Mouse (Mus musculus): ENCODE results near the gene Nup98. TPM values are rescaled to one million over a fixed set of nuclear protein-coding genes. Genes with fewer than 3 reads are reported as not detected.

The Nup98 gene
- polyA plus RNA-seq, 1 experiment from 2014 or later: 21.5 TPM

GRCm38 (mm10) chr7:102106700-102107141 is 103.3 kb downstream of the Nup98 start:
- ATAC-seq (replicated peaks): peak; percentile 51
- 22% methylated on average over 23 of the region's 23 CpGs for WGBS
- Histone ChIP-seq H3K4me2 (peak overlapping the region; percentile 46), H3K36me3 (replicated peaks) (no peaks in the 10 kb centered on the region), H3K27me3 (replicated peaks) (no peaks in the 10 kb centered on the region), H3K27ac (no peak overlapping the region), H3K9ac (peak overlapping the region; percentile 24; the same call in 1 of the 2 replicates), H3K4me1 (peaks cover 7% of the 10 kb centered on the region; the same call in 1 of the 2 replicates), H3K9me3 (no peaks in the 10 kb centered on the region), H3K4me3 (peak overlapping the region; percentile 24)

GRCm38 (mm10) chr7:102104126-102104525 is 105.8 kb downstream of the Nup98 start:
- 74% methylated on average over 5 of the region's 5 CpGs for WGBS
- H3K4me2 ChIP-seq: no peak overlapping the region
- no peaks in the 10 kb centered on the region for H3K9me3 ChIP-seq
- H3K27ac ChIP-seq: no peak overlapping the region
- no peak overlapping the region for H3K4me3 ChIP-seq
- H3K4me1 ChIP-seq: peaks cover 16% of the 10 kb centered on the region
- no peak for ATAC-seq (replicated peaks)
- H3K36me3 ChIP-seq (replicated peaks): no peaks in the 10 kb centered on the region
- H3K27me3 ChIP-seq (replicated peaks): no peaks in the 10 kb centered on the region
- no peak overlapping the region for H3K9ac ChIP-seq

GRCm38 (mm10) chr7:102103555-102103954 is 106.4 kb downstream of the Nup98 start:
- no peak for ATAC-seq (replicated peaks)
- Histone ChIP-seq H3K27ac (no peak overlapping the region), H3K4me2 (no peak overlapping the region), H3K9me3 (no peaks in the 10 kb centered on the region), H3K36me3 (replicated peaks) (no peaks in the 10 kb centered on the region), H3K9ac (no peak overlapping the region), H3K27me3 (replicated peaks) (no peaks in the 10 kb centered on the region), H3K4me1 (peaks cover 16% of the 10 kb centered on the region), H3K4me3 (no peak overlapping the region)
- 84% methylated on average over 2 of the region's 2 CpGs for WGBS

- no peak overlapping the region for H3K27ac ChIP-seq
- no peaks in the 10 kb centered on the region for H3K27me3 ChIP-seq (replicated peaks)
- no peak for ATAC-seq (replicated peaks)
- no peaks in the 10 kb centered on the region for H3K9me3 ChIP-seq
- no peak overlapping the region for H3K9ac ChIP-seq
- no peak overlapping the region for H3K4me3 ChIP-seq
- H3K4me2 ChIP-seq: no peak overlapping the region
- no peaks in the 10 kb centered on the region for H3K36me3 ChIP-seq (replicated peaks)
- H3K4me1 ChIP-seq: peaks cover 16% of the 10 kb centered on the region
- 40% methylated on average over 6 of the region's 6 CpGs for whole genome bisulfite sequencing
Measured at GRCm38 (mm10) chr7:102102696-102103095, 107.3 kb downstream of the Nup98 start.

- Histone ChIP-seq H3K9me3 (no peaks in the 10 kb centered on the region), H3K9ac (no peak overlapping the region), H3K27me3 (replicated peaks) (no peaks in the 10 kb centered on the region), H3K4me3 (no peak overlapping the region), H3K27ac (no peak overlapping the region), H3K4me1 (peaks cover 15% of the 10 kb centered on the region), H3K36me3 (replicated peaks) (no peaks in the 10 kb centered on the region), H3K4me2 (no peak overlapping the region)
- ATAC-seq (replicated peaks): no peak
- 41% methylated on average over 8 of the region's 8 CpGs for WGBS
Measured at GRCm38 (mm10) chr7:102102241-102102640, 107.7 kb downstream of the Nup98 start.

- H3K4me1 ChIP-seq: peaks cover 9% of the 10 kb centered on the region
- no peak within 1 kb of the TSS for H3K27ac ChIP-seq
- no peaks in the 10 kb centered on the region for H3K9me3 ChIP-seq
- 42% methylated on average over 5 of the region's 5 CpGs for WGBS
- ATAC-seq (replicated peaks): no peak
- H3K27me3 ChIP-seq (replicated peaks): no peaks in the 10 kb centered on the region
- no peak within 1 kb of the TSS for H3K4me2 ChIP-seq
- no peak within 1 kb of the TSS for H3K4me3 ChIP-seq
- no peak within 1 kb of the TSS for H3K9ac ChIP-seq
- no peaks in the 10 kb centered on the region for H3K36me3 ChIP-seq (replicated peaks)
Measured at GRCm38 (mm10) chr7:102101487-102101886, 108.5 kb downstream of the Nup98 start, which contains the start of gene Art1. TSS of gene Art1 (plus strand) at chr7:102101743.

GRCm38 (mm10) chr7:102100868-102101267 is 109.1 kb downstream of the Nup98 start:
- Histone ChIP-seq H3K27ac (no peak overlapping the region), H3K9me3 (no peaks in the 10 kb centered on the region), H3K4me1 (peaks cover 9% of the 10 kb centered on the region), H3K4me2 (no peak overlapping the region), H3K36me3 (replicated peaks) (no peaks in the 10 kb centered on the region), H3K27me3 (replicated peaks) (no peaks in the 10 kb centered on the region), H3K9ac (no peak overlapping the region), H3K4me3 (no peak overlapping the region)
- no peak for ATAC-seq (replicated peaks)
- 67% methylated on average over 5 of the region's 5 CpGs for WGBS

- Histone ChIP-seq H3K36me3 (replicated peaks) (no peaks in the 10 kb centered on the region), H3K9ac (no peak overlapping the region), H3K27ac (no peak overlapping the region), H3K27me3 (replicated peaks) (no peaks in the 10 kb centered on the region), H3K4me3 (no peak overlapping the region), H3K9me3 (no peaks in the 10 kb centered on the region), H3K4me1 (peaks cover 9% of the 10 kb centered on the region), H3K4me2 (peak overlapping the region; percentile 39)
- peak; percentile 38; the same call in 1 of the 2 replicates for ATAC-seq (replicated peaks)
- 6% methylated on average over 30 of the region's 30 CpGs for WGBS
Measured at GRCm38 (mm10) chr7:102099760-102100661, 110.0 kb downstream of the Nup98 start.

- no peaks in the 10 kb centered on the region for H3K4me1 ChIP-seq
- H3K4me2 ChIP-seq: no peak overlapping the region
- WGBS: 92% methylated on average over 4 of the region's 4 CpGs
- no peak for ATAC-seq (replicated peaks)
- no peak overlapping the region for H3K4me3 ChIP-seq
- 0 out of 2 replicates have a peak, but pooled peaks cover 2% of the 10 kb centered on the region for H3K36me3 ChIP-seq (replicated peaks)
- no peaks in the 10 kb centered on the region for H3K9me3 ChIP-seq
- no peak overlapping the region for H3K27ac ChIP-seq
- H3K27me3 ChIP-seq (replicated peaks): no peaks in the 10 kb centered on the region
- no peak overlapping the region for H3K9ac ChIP-seq
Measured at GRCm38 (mm10) chr7:102087336-102087735, 122.6 kb downstream of the Nup98 start.

GRCm38 (mm10) chr7:102084041-102084696 is 125.8 kb downstream of the Nup98 start:
- Histone ChIP-seq H3K4me1 (no peaks in the 10 kb centered on the region), H3K9me3 (no peaks in the 10 kb centered on the region), H3K4me3 (no peak overlapping the region), H3K27me3 (replicated peaks) (no peaks in the 10 kb centered on the region), H3K9ac (no peak overlapping the region), H3K27ac (no peak overlapping the region), H3K4me2 (no peak overlapping the region), H3K36me3 (replicated peaks) (peaks cover 26% of the 10 kb centered on the region; the same call in 1 of the 2 replicates)
- WGBS: 94% methylated on average over 26 of the region's 26 CpGs
- ATAC-seq (replicated peaks): no peak

- H3K9me3 ChIP-seq: no peaks in the 10 kb centered on the region
- H3K36me3 ChIP-seq (replicated peaks): peaks cover 30% of the 10 kb centered on the region; the same call in 1 of the 2 replicates
- H3K27ac ChIP-seq: no peak within 1 kb of the TSS
- no peak for ATAC-seq (replicated peaks)
- no peaks in the 10 kb centered on the region for H3K4me1 ChIP-seq
- H3K4me2 ChIP-seq: no peak within 1 kb of the TSS
- 89% methylated on average over 5 of the region's 5 CpGs for WGBS
- H3K9ac ChIP-seq: no peak within 1 kb of the TSS
- H3K27me3 ChIP-seq (replicated peaks): no peaks in the 10 kb centered on the region
- no peak within 1 kb of the TSS for H3K4me3 ChIP-seq
Measured at GRCm38 (mm10) chr7:102082816-102083215, 127.2 kb downstream of the Nup98 start, which contains the start of gene Trpc2. TSS of gene Trpc2 (plus strand) at chr7:102083116.

GRCm38 (mm10) chr7:102081784-102082183 is 128.2 kb downstream of the Nup98 start:
- no peak overlapping the region for H3K9ac ChIP-seq
- H3K27ac ChIP-seq: no peak overlapping the region
- no peaks in the 10 kb centered on the region for H3K4me1 ChIP-seq
- 98% methylated on average over 5 of the region's 5 CpGs for WGBS
- no peak overlapping the region for H3K4me2 ChIP-seq
- no peak for ATAC-seq (replicated peaks)
- H3K4me3 ChIP-seq: no peak overlapping the region
- H3K36me3 ChIP-seq (replicated peaks): peaks cover 30% of the 10 kb centered on the region; the same call in 1 of the 2 replicates
- no peaks in the 10 kb centered on the region for H3K9me3 ChIP-seq
- H3K27me3 ChIP-seq (replicated peaks): no peaks in the 10 kb centered on the region
